Comparison of ENCODE assay signal across 26 mouse cellular contexts in the genomic region with DNA sequence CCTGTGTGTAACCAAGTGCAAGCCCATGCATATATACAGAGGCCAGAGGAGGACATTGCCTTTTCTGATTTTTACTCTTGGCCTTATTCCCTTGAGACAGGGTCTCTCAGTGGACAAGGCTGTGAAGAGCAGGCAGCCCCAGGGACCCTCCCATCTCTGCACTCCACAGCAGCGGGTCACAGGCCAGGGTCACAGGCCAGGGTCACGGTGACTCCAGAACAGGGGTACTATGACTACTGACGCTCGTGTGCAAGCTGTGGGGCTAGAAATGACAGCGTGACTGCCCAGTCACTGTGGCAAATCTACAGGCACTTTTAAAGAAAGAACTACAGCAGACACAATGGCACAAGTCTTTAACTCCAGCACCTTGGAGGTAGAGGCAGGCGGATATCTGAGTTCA. TPM values are rescaled to one million over a fixed set of nuclear protein-coding genes. Genes with fewer than 3 reads are reported as not detected.
A peak's percentile ranks its signal among the peaks of the same experiment; 100 is the strongest.
DNase-seq lines count a peak whose midpoint lies in the region; ATAC-seq and TF ChIP-seq lines count a peak whose summit lies in the region.
"Had no signal": no experiment of that assay in that cellular context is flagged by ENCODE, and none has a peak within 500 bp of the region (broad histone marks: within the 10 kb centered on the region; RNA-seq: fewer than 3 reads in every experiment).

No protein-coding gene starts in this region.

- H3K9ac ChIP-seq in hindbrain, embryonic 15.5 days = no peak overlapping the region
- no peak overlapping the region for H3K9ac ChIP-seq in liver, embryonic 13.5 days
- H3K9ac ChIP-seq in lung, postnatal 0 days (replicated peaks; ENCODE audit: low read depth) = no peak overlapping the region
- H3K9ac ChIP-seq: embryonic facial prominence, embryonic 12.5 days; forebrain, embryonic 13.5 days; forebrain, embryonic 15.5 days had no signal

- no peak overlapping the region for H3K27ac ChIP-seq in hindbrain, embryonic 15.5 days (replicated peaks)
- H3K27ac ChIP-seq in hindbrain, embryonic 10.5 days = no peak overlapping the region
- H3K27ac ChIP-seq in liver, embryonic 13.5 days = no peak overlapping the region
- no peak overlapping the region for H3K27ac ChIP-seq in lung, postnatal 0 days (ENCODE audit: low read length)
- H3K27ac ChIP-seq: embryonic facial prominence, embryonic 10.5 days; embryonic facial prominence, embryonic 12.5 days; forebrain, embryonic 13.5 days; forebrain, embryonic 15.5 days had no signal

- H3K36me3 ChIP-seq in hindbrain, embryonic 15.5 days = no peaks in the 10 kb centered on the region
- no peaks in the 10 kb centered on the region for H3K36me3 ChIP-seq in hindbrain, embryonic 10.5 days
- no peaks in the 10 kb centered on the region for H3K36me3 ChIP-seq in liver, embryonic 13.5 days
- no peaks in the 10 kb centered on the region for H3K36me3 ChIP-seq in lung, postnatal 0 days (ENCODE audit: insufficient read depth, low read length)
- H3K36me3 ChIP-seq: G1E had no signal

- no peak overlapping the region for H3K4me2 ChIP-seq in hindbrain, embryonic 15.5 days
- no peak overlapping the region for H3K4me2 ChIP-seq in liver, embryonic 13.5 days
- H3K4me2 ChIP-seq in lung, postnatal 0 days (replicated peaks; ENCODE audit: low read depth, low read length) = no peak overlapping the region
- H3K4me2 ChIP-seq: embryonic facial prominence, embryonic 12.5 days; forebrain, embryonic 13.5 days; forebrain, embryonic 15.5 days had no signal

- no peak for TF ChIP-seq EP300 in lung, postnatal 0 days (IDR thresholded peaks at IDR 0.05)

- WGBS in hindbrain, embryonic 15.5 days = 62% methylated on average over 6 of the region's 6 CpGs
- 56% methylated on average over 6 of the region's 6 CpGs for WGBS in hindbrain, embryonic 10.5 days
- 72% methylated on average over 6 of the region's 6 CpGs for WGBS in liver, embryonic 13.5 days (ENCODE audit: insufficient replicate concordance)
- 76% methylated on average over 6 of the region's 6 CpGs for WGBS in lung, postnatal 0 days

- no peak for TF ChIP-seq CTCF in lung, postnatal 0 days (IDR thresholded peaks at IDR 0.05)

- peak; percentile 12 for DNase-seq in embryo, embryonic 9.5 days (ENCODE audit: extremely low spot score)
- DNase-seq in embryo, embryonic 11 days = no peak
- no peak for DNase-seq in hindbrain, embryonic 10.5 days (ENCODE audit: low spot score)
- DNase-seq in liver, embryonic 13.5 days = no peak
- no peak for DNase-seq in liver
- no peak for DNase-seq in lung, postnatal 0 days (ENCODE audit: low spot score)
- DNase-seq in lung, postnatal 10 days = no peak
- DNase-seq: adrenal gland, adult 8-10 months; adrenal gland, postnatal 14 days; adrenal gland, postnatal 36 days; B cell, adult 2 months; cerebellum, adult 11-12 months; cerebellum, adult 2 months; cerebellum, adult 9-10 months; cerebellum, postnatal 10 days; cerebellum, postnatal 25 days had no signal

- H3K4me1 ChIP-seq in hindbrain, embryonic 15.5 days (replicated peaks) = 0 out of 2 replicates have a peak, but pooled peaks cover 9% of the 10 kb centered on the region
- H3K4me1 ChIP-seq in hindbrain, embryonic 10.5 days (replicated peaks) = peaks cover 4% of the 10 kb centered on the region
- peaks cover 6% of the 10 kb centered on the region; the same call in 1 of the 2 replicates for H3K4me1 ChIP-seq in liver, embryonic 13.5 days (replicated peaks)
- no peaks in the 10 kb centered on the region for H3K4me1 ChIP-seq in lung, postnatal 0 days (ENCODE audit: insufficient read depth, low read depth, low read length)
- H3K4me1 ChIP-seq: embryonic facial prominence, embryonic 10.5 days; embryonic facial prominence, embryonic 12.5 days; forebrain, embryonic 13.5 days; forebrain, embryonic 15.5 days had no signal

- ATAC-seq in hindbrain, embryonic 15.5 days (ENCODE audit: low FRiP score, low read depth) = peak; percentile 51; the same call in 1 of the 2 replicates
- ATAC-seq in liver, embryonic 13.5 days (ENCODE audit: low read depth) = 0 out of 2 replicates have a peak, but pooled peaks have one; percentile 23
- ATAC-seq in lung, postnatal 0 days = 0 out of 2 replicates have a peak, but pooled peaks have one; percentile 17
- ATAC-seq: activated CD4-positive, CD25-positive, alpha-beta regulatory T cell, adult 4 months; CD4-positive, CD25-positive, alpha-beta regulatory T cell, adult 4 months; forebrain, embryonic 13.5 days; forebrain, embryonic 15.5 days; Patski had no signal

- H3K9me3 ChIP-seq in hindbrain, embryonic 15.5 days = no peaks in the 10 kb centered on the region
- H3K9me3 ChIP-seq in hindbrain, embryonic 10.5 days = no peaks in the 10 kb centered on the region
- no peaks in the 10 kb centered on the region for H3K9me3 ChIP-seq in liver, embryonic 13.5 days (replicated peaks)
- H3K9me3 ChIP-seq in lung, postnatal 0 days (ENCODE audit: low read length) = no peaks in the 10 kb centered on the region
- H3K9me3 ChIP-seq: embryonic facial prominence, embryonic 10.5 days; embryonic facial prominence, embryonic 12.5 days; forebrain, embryonic 13.5 days; forebrain, embryonic 15.5 days had no signal

- no peak overlapping the region for H3K4me3 ChIP-seq in hindbrain, embryonic 15.5 days
- no peak overlapping the region for H3K4me3 ChIP-seq in hindbrain, embryonic 10.5 days
- no peak overlapping the region for H3K4me3 ChIP-seq in liver, embryonic 13.5 days (replicated peaks)
- H3K4me3 ChIP-seq in lung, postnatal 0 days (ENCODE audit: low read depth, low read length) = no peak overlapping the region
- H3K4me3 ChIP-seq: embryonic facial prominence, embryonic 10.5 days; embryonic facial prominence, embryonic 12.5 days; forebrain, embryonic 13.5 days; forebrain, embryonic 15.5 days had no signal

- no peaks in the 10 kb centered on the region for H3K27me3 ChIP-seq in hindbrain, embryonic 15.5 days
- no peaks in the 10 kb centered on the region for H3K27me3 ChIP-seq in hindbrain, embryonic 10.5 days (ENCODE audit: insufficient read depth, poor library complexity, severe bottlenecking)
- H3K27me3 ChIP-seq in liver, embryonic 13.5 days = no peaks in the 10 kb centered on the region
- H3K27me3 ChIP-seq in lung, postnatal 0 days (replicated peaks; ENCODE audit: insufficient read depth, low read length) = no peaks in the 10 kb centered on the region
- H3K27me3 ChIP-seq: CH12.LX; embryonic facial prominence, embryonic 12.5 days; forebrain, embryonic 13.5 days; forebrain, embryonic 15.5 days; Patski had no signal

RNA-seq across cellular contexts. Expression of gene Map4k3, which starts 50.1 kb away (rescaled TPM):
- 25.4 TPM in 2 replicates for polyA plus RNA-seq in hindbrain, embryonic 15.5 days (2015; fragmentation: Nextera tagmentation; extraction: Ambion mirVana)
- 16.0 and 18.1 TPM in 2 replicates for polyA plus RNA-seq in hindbrain, embryonic 10.5 days (2016; fragmentation: Nextera tagmentation; extraction: Ambion mirVana)
- polyA plus RNA-seq in liver, embryonic 13.5 days (2015; fragmentation: Nextera tagmentation; extraction: Ambion mirVana) = 3.3 TPM in 2 replicates
- 37.5 and 44.2 TPM in 2 replicates for polyA plus RNA-seq in lung, postnatal 0 days (2015; fragmentation: Nextera tagmentation; extraction: Ambion mirVana)
- polyA plus RNA-seq: G1E had no signal
